Mouse (Mus musculus) cortical plate, adult 2 months (tissue): ENCODE results near the gene Rhebl1.

Source experiments
- CTCF ChIP-seq: fragments of 200-500 bp; IDR thresholded peaks from 2 replicates; pipeline ENCODE4 v1.5.1; 2011; ENCODE audit warnings: mild to moderate bottlenecking, control low read depth, low read length; ENCODE audit not compliant: insufficient read depth; ENCODE audit errors: extremely low read depth
- POLR2A ChIP-seq: fragments of 200-500 bp; IDR thresholded peaks from 2 replicates; pipeline ENCODE4 v1.6.1; 2011; ENCODE audit warnings: mild to moderate bottlenecking, low read length, control low read depth; ENCODE audit not compliant: insufficient read depth; ENCODE audit errors: extremely low read depth

DNA sequence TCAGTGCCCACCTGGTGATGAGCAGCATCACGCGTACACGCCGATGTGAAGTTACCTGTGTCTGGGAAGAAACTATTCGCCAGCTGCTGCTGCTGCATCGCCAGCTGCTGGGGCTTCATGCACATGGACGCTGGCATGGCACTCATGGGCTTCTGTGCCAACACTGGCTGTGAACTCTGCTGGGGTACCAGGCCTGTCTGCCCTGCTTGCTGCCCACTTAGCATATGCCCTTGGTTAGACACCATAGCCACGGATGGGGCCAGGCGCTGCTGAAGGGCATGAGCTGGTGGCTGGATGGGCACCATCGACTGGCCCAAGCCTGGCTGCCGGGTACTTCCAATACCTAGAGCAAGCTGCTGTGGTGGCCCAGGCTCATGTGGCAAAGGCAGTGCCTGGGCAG is 45.2 kb downstream of the Rhebl1 start:
- no peak for TF ChIP-seq CTCF
- TF ChIP-seq POLR2A, result no peak
